Mouse (Mus musculus) lung, adult 10 weeks (tissue): ENCODE results near the gene Rbbp5. TPM values are rescaled to one million over a fixed set of nuclear protein-coding genes. Genes with fewer than 3 reads are reported as not detected.

Source experiments
- polyA plus RNA-seq: library from polyadenylated mRNA; stranded (reverse); fragments of 350-450 nt; fragmentation: Illumina TruSeq; extraction: RNeasy Lipid Tissue Mini Kit (QIAGEN cat#74804); gene quantifications from one replicate; pipeline ENCODE4 v1.2.3, GENCODE M21; 2014; ENCODE audit warnings: low read depth, low replicate concordance; ENCODE audit not compliant: insufficient read depth

The Rbbp5 gene
- 15.7 TPM for polyA plus RNA-seq

GRCm38 (mm10) chr1:132476928-132477691 lies at the start of gene Rbbp5:
TSS of gene Rbbp5 (plus strand) at chr1:132477365.

DNA sequence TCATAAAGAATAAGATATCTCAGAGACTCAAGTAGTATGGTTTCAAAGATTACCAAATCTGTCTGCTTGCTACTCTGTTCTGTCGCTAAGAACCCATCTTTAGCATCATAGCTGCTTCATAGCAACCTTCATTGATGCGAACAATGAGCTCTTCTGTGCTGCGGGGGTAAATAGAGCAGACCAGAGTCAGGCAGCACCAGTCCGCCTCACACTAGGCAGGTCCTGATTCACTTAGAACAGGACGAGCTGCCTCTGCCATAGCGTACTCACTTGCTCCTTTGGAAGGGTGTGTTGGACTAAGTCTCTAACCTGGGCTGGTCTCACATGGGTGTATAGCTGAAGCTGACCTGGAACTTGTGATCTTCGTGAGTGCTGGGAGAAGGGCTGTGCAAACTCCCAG lies 28.9 kb downstream of the Rbbp5 start, which contains the start of gene Tmem81:
Gene Tmem81, plus strand, starts transcription at position 173 of the 400 bp plus-strand sequence.

DNA sequence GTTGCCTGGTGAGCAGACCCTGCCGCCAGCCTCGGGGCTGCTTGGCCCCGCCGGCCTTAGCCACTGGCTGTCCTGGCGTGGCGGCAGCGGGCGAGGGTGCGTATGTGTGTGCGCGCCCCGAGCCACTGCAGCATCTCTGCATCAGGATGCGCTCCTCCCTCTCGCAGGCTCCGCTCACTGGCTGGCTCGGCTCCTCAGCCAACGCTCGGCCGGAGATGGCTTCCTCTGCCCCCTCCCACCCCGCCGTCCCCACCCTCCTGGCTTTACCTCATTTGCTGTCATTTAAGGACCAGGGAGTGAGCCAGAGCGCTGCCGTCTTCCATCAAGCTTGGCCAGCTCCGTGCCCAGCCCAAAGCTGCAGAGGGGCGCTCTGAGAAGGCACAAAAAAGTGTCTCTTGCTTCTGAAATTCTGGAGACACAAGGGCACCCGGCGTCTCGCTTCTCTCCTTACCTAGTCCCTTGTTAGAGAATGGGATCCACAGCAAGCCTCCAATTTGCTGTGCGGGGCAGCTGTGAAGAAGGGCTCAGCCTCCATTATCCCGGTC lies 65.7 kb downstream of the Rbbp5 start, which contains the start of gene Cntn2:
Gene Cntn2, minus strand, starts transcription at position 495 of the 545 bp plus-strand sequence.

Other genes with a start within 250 kb of the Rbbp5 start
- gene Gm10188, start 247.6 kb upstream of the Rbbp5 start, polyA plus RNA-seq, result not detected
- 2.8 TPM for gene Klhdc8a, start 178.7 kb upstream of the Rbbp5 start, polyA plus RNA-seq
- gene Nuak2, start 161.2 kb upstream of the Rbbp5 start, polyA plus RNA-seq, result 5.9 TPM
- 78.9 TPM for gene Tmcc2, start 86.1 kb upstream of the Rbbp5 start, polyA plus RNA-seq
- gene Dstyk, start 59.8 kb upstream of the Rbbp5 start, polyA plus RNA-seq, result 7.9 TPM
- gene Tmem81, start 28.9 kb downstream of the Rbbp5 start, polyA plus RNA-seq, result 5.0 TPM
- gene Cntn2, start 65.9 kb downstream of the Rbbp5 start, polyA plus RNA-seq, result 0.08 TPM